Mouse (Mus musculus) induced T-regulatory cell, adult 2 months (primary cell): ENCODE results near the gene Slc9a3r2.

Source experiments
- DNase-seq: peaks from one replicate; pipeline ENCODE4 v3.0.0-alpha.2; 2012; ENCODE audit warnings: low read depth

The Slc9a3r2 gene

DNA sequence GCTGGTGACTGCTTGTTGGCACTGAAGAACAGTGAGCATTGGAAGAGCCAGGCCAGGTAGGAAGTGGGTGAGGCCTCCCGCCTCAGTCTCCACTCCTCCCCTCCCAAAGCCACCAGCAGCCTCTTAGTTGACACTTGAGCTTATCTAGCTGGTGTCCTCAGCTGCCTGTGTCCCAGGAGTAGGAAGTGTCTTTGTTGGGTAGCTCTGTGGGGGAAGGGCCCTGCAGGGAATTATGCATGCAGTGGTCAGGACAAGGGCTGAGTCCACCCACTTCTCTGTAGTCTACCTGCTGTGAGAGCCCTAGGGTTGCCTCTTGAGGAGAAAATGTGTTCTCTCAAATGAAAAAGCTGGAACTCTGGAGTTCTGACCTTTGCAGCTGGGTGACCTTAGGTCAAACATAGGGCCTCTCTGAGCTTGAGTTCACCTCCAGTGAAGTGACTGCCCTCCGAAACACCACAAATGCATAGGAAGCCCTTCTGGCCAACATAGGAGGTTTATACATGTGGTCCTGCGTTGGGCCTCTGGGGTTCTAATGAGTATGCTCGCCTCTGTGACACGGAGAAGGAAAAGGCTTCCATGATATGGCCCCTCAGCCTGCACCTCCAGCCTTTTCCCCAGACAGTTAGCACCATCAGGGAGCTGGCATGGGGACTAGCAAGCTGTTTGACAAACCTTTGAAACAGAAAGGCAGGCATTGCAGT lies 13.2 kb downstream of the Slc9a3r2 start:
- DNase-seq = no peak

DNA sequence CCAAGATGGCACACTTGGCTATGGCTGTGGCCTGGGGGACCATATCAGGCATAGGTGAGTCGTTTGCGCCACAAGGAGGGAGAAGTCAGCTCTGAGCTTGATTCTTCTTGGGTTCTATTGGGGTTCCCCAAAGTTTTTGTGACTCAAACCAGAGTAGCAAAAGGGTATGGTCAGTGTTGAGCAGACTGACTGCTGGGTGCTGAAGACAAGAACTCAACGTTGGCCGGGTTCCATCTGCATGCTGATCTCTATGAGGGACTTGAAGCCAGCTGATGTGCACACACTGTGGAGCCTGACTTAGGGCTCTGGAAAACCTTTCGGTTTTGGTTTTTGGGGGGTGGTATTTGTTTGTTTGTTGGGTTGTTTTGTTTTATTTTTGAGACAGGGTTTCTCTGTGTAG lies 14.4 kb downstream of the Slc9a3r2 start:
- no peak for DNase-seq

DNA sequence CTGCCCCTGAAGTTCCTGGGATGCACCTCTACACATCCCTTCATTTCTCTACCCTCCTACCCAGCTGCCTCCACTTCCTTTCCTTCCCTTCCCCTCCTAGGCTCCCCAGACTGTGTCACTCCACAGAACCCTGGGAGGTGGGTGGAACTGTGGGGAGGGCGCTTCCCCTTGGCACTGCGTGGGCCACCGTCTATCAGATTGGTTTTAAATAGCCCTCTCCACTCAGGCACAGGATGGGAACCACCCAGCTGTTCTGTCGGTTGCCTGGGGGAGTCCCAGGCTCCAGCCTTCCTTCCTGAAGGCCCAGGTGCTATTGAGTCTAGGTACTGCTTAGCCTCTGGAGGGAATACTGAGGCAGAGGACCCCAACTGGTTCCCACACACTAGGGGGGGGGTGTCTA lies 15.1 kb downstream of the Slc9a3r2 start:
- no peak for DNase-seq

DNA sequence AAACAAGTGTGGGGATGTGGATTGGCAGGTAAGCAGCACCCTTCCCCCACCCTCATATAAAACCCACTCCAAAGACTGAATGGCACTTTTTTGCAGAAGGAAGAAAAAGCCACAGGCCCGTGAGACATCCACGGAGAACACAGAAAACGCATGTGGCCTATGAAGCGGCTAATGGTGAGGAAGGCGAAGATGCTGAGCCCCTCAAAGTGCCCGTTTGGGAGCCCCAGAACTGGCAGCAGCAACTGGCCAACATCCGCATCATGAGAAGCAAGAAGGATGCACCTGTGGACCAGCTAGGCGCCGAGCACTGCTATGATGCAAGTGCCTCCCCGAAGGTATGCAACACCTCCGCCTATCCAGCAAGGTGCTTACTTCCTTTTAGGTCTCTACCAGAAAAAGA lies 16.3 kb downstream of the Slc9a3r2 start:
- DNase-seq = no peak

DNA sequence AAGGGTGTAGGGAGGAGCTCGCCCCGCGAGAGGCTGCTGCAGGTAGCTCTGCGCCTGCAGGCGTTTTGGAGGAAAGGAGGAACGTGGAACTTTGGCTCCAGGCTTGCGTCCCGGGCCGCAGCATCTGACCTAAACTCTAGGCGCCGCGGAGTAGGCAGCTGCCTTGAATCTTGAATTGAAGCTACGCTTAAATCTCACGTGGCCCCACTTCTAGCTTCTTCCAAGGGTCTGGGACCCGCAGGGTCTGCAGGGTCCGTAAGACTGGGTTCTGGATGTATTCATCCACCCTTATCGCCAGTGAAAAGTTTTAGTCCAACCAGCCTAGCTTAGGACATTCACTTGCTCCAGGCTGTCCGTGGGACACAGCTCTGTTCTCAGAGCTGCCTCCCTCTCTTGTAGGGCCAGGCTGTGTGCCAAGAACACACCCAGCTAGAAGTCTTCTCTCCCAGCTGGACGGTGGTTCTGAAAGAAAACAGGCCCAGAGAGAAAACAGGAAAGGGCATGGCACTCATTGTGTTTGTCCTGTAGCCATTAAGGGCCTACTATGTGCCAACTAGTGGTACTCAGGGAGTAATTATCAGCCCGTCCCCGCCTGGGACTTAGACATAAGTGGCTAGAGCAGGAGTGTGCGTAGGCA lies 17.2 kb downstream of the Slc9a3r2 start:
- DNase-seq = no peak

DNA sequence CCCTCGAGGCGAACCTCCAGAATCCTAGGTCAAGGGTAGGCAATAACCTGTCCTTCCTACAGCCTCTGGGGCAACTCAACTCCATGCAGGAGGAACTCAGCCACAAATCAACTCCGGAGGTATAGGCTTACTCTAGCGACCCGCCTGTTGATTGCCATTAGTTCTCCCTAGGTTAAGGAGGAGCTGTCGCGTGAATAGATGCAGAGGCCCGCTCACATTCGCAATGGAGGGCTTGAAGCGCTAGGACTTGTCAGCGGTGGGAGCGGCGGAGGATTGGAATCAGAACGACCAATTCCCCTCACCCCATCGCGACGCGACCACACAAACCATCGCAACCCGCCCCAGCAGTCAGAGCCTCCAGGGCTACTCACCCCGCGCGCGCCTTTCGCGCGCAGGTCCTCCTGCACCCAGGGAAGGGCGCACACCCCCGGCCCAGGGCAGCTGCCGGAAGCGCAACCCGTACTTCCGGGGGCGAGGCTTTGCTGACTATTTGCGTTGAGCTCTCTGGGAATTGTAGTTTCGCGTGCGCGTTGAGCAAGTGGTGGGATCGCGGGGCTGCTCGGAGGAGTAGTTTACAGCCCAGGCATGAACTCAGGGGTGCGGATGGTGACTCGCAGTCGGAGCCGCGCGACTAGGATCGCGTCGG lies 17.8 kb downstream of the Slc9a3r2 start, which contains the start of the genes Tsc2 and Nthl1:
Gene Tsc2 (minus strand): TSS at position 464 of the 646 bp plus-strand sequence.
Gene Nthl1 (plus strand): TSS at position 514 of the 646 bp plus-strand sequence.
- DNase-seq = peak; percentile 90

DNA sequence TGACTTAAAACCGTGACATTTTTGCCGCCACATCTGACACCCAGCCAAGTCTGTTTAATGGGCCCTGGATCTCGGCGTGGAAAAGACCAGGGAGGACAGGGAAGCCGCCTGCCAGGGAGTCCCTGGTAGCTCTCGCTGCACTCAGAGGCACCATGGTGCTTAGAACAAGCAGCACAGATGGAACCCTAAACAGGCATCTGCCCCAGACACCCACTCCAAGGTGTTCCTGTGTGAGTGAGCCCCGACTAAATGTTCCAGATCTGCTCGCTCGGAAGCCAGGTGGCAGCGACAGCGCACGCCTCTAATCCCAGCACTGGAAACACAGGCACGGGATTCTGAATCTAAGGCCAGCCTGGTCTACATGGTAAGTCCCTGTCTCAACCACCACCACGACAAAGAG lies 20.1 kb downstream of the Slc9a3r2 start:
- no peak for DNase-seq

DNA sequence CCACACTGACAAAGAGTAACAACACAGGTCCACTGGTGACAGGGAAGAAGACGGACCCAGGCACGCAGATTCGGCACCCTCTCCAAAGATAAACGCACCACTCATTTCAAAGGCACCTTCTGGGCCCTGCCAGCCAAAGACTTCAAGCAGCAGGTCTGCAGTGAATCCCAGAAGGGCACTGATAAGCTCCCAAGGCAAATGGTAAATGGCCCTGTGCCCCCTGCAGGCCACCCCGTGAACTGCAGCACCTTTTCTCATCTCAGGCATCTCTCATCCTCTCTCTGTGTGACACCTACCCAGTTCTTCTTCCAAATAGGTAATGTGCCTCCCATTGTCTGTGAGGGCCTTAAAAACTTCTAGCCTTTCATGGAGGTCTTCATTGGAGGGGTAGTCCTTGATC lies 21.5 kb downstream of the Slc9a3r2 start:
- DNase-seq = peak; percentile 82

DNA sequence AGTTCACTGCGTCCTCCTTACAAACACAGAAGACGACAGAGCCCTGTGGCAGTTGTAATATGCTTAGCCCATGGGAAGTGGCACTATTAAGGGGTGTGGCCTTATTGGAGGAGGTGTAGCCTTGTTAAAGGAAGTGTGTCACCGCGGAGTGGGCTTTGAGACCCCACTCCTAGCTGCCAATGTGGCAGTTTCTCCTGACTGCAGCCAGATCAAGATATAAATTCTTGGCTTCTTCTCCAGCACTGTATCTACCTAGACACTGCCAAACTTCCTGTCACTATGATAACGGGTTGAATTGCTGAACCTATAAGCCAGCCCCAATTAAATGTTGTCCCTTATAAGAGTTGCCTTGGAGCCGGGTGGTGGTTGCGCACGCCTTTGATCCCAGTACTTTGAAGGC lies 24.7 kb downstream of the Slc9a3r2 start:
- no peak for DNase-seq

DNA sequence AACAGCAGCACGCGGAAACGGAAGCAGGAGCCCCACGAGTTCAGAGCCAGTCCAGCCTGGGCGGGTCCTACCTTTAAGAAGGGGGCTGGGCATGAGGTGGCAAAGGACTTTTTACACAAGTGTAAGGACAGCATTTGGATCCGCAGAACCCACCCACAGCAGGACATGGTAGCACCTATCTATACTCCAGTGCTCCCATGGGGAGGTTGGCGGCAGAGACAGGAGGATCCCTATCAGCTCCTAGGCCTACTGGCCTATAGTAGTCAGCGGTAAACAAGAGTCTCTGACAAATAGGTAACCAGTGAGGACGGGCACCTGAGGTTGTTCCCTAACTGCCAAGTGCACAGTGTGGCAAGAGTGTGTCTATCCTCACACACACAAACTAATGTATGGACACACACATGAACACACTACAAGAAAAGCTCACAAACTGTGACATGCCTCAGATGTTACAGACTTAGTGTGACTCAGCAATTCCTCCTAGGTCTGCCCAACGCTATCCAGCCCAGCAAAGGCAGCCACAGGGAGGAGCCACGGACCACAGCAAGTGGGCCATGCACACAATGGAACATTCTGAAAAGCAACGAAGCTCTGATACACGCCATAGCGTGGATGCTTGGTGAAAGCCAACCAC lies 32.4 kb downstream of the Slc9a3r2 start:
- DNase-seq = no peak

DNA sequence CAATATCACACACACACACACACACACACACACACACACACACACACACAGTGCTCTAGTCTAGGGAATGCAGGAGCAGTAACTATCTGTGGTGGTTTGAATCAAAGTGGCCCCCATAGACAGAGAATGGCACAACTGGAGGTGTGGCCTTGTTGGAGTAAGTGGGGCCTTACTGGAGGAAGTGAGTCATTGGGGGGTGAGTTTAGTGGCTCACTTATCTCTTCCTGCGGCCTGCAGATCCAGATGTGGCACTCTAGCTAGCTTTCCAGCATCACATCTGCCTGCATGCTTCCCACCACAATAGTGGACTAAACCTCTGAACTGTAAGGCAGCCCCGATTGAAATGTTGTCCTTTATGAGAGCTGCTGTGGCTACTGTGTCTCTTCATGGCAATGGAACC lies 39.4 kb downstream of the Slc9a3r2 start:
- DNase-seq = no peak

DNA sequence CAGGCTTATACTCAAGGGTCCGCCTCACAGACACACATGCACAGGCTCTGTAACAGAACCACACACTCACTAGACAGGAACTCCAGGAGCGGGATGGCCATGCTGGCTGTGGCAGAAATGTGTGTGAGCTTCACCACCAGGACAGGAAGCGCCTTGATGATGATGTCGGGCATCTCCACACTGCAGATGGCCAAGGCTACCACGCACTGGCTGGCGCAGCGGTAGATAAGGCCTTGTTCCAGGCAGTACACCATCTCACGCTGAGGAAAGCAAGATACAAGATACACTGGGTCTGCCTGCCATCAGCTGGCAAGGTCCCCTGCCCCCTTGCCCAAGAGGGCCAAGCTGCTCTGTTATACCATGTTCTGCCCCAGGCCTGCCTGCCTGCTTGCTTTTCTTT lies 41.3 kb downstream of the Slc9a3r2 start:
- DNase-seq = no peak

DNA sequence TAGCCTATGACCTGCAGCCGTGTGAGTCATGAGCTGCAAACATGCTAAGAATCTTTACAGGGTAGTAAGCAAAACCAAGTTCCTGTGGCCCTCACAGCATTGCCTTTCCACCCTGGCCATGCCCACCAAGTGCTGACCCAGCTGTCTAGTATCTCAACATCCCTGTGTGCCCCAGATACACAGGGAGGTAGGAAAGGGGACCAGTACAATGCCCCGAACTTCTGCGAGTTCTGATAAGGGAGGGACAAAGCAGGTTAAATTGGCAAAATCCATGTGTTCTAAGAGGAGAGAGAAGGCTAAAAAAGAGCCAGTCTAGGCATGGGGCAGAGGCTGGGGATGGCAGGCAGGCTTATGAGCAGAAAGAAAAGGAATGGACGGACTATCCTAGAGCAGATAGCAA lies 41.8 kb downstream of the Slc9a3r2 start:
- no peak for DNase-seq

DNA sequence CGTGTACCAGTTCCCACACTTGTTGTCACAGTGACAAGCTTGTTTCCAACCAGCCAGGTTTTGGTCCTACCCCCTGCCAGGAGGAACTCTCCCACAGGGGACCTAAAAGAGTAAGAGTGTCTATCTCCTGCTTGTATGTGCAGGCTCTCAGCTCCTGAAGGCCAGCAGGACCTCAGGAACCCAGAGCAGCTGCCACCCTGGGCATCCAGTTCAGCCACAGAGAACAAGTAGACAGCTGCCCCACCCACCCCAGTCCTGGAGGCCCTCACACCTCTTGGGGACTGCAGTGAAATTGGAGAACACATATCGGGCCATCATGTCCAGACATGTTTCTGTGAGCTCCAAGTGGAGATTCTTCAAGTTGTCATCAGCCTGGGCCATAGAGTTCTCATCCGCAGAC lies 45.6 kb downstream of the Slc9a3r2 start:
- DNase-seq = no peak

DNA sequence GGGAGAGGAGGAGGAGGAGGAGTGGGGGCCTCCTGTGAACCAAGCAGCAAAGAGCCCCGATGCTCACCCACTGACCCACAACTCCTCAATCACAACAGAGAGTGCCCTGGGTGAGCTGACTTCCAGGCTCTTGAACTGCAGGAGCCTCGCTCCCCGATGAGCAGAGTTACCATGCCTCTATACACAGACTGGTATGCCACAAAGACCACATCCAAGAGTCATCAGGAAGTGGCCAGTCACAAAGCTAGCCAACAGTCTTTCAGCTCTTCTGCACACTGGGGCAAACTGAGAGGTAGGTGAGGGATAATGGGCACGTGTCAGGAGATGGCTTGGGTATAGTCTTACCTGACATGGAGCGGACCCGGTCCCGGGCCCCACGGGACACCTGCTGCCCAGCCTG lies 46.2 kb downstream of the Slc9a3r2 start:
- DNase-seq = no peak

DNA sequence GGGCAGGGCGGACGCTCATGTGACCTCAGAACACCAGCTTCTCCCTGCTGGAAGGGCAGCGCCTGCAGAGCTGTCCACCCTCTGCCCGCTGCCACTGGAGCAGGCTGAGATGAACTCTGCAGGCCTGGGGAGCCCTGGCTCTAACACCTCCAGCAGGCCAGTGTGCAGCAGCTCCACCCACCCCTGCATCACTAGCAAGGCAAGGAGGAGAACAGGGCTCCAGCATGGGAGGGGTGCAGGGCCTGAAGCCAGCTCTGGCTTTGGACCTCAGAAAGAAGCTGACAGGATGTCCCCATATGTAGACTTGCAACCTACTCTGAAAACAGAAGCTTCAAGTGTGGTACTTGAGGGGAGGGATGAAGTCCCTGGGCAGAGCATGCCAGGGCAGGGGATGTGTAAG lies 49.6 kb downstream of the Slc9a3r2 start:
- no peak for DNase-seq

DNA sequence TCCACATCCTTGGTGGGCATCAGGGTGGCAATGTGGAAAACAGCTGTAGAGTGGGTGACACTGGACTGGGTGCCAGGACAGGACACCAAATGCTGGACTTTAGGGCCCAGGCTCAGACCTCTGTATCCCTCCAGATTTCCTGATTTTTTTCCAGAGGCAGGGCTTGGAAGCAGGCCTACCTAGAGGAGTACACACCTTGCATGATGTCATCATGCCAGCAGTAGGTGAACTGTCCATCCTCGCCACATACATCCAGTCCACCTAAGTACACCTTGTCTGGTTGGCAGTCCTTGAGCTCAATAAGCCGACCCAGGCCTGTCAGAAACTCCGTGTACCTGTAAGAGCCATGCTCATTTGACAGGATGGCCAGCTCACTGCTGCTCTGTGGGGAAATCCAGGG lies 52.1 kb downstream of the Slc9a3r2 start:
- DNase-seq = no peak

DNA sequence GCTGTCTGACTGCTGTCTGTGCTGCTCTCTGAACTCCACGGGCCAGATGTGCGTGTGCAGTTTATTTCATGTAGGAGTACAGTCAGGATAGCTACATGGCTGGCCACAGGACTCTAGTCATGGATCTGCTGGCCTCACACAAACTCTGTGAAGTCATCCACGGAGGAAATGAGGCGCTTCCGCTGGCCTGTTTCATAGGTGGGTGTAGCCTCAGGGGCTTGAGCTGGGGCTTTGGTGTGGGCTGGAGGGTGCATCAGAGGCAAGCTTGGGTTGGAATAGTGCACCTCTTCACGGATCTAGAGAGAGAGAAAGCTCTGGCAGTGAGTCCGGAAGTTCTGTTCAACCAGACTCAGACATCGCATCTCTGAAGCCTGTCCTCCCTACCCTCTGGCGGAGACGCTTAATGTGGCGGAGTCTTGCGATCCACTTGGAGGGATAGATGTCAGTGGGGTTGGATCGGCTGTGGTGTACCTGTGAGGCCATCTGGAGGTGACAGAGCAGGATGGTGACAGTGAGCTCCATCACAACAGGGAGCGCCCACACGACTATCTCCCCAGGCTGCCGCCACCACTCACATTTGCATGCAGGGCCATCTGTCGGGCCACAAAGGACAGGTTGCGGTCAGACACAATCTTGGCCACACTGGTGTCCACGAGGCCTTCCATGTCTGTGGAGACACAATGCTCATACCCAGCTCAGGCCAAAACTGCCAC lies 53.5 kb downstream of the Slc9a3r2 start:
- no peak for DNase-seq

DNA sequence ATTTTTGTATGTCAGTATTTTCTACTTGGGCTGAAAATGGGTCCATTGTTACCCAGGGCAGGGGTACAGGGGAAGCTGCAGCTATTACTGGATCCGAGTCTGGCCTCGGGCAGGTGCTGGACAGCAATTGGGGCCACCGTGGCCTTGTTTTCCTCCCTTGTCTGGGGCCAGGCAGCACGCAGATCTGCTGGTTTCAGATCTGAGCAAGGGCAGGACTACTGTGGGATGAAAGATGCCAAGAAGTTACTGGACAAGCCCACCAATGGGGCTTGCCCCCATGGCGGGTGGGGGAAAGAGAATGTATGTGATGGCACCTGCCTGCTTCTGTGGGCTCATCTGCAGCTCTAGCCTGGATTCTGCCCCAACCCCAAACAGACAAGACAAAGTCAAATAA lies 54.1 kb downstream of the Slc9a3r2 start:
- no peak for DNase-seq

DNA sequence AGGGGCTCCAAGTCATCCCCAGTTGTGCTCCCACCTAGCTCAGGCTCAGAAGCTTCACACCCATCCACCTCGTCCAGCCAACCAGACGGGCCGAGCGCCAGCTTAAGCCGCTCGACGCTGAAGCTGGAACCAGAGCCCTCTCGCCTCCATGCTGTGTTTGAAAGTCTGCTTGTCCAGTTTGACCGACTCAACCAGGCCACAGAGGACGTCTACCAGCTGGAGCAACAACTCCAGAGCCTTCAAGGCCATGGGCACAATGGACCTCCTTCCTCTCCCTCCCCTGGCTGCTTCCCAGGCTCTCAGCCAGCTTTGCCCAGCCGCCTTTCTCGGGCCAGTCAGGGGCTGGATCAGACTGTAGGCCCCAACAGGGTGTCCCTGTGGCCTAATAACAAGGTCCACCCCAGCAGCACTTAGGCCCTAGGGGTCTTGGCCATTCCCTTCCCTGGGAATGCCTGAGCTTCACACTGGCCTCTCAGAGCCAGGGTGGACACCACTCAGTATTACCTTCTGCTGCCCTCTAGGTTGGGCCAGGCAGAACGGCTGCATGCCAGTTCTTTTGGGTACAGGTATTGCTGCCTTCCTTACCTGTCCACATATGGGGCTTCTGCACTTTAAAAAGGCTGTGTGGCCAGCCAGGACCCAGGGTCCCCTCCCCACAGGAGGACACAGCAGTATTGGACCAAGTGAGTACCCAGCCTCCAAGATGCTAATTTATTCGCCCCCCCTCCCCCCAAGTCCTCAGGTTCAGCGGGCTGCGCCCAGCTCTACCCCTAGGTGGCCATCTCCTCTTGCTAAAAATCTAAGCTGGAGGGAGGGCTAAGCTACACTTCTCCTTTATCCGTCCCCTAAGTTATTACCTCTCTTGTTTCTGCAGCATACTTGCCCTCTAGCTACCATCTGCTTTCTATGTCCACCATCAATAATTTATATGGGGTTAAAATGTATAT lies 54.7 kb downstream of the Slc9a3r2 start:
- DNase-seq = peak; percentile 9
